Mouse (Mus musculus) liver, embryonic 13.5 days (tissue): Measurements from ENCODE around the gene Mrm3. TPM values are rescaled to one million over a fixed set of nuclear protein-coding genes. Genes with fewer than 3 reads are reported as not detected.

Source experiments
- ATAC-seq: fragments of 200-750 bp; cut with Nextera tagmentation; 2 replicates; pipeline ENCODE4 v1.8.0; 2017; ENCODE audit warnings: low read depth, mild to moderate bottlenecking, moderate number of reproducible peaks, moderate library complexity
- DNase-seq: peaks from one replicate; pipeline ENCODE4 v3.0.0; 2022
- H3K27ac ChIP-seq: fragments of 300-500 bp; sonication (generic); 2 replicates; pipeline ENCODE4 v1.5.1; 2015; ENCODE audit warnings: moderate library complexity, mild to moderate bottlenecking, inconsistent platforms
- H3K27me3 ChIP-seq: fragments of 300-500 bp; sonication (generic); 2 replicates; pipeline ENCODE4 v1.6.1; 2015; ENCODE audit warnings: mild to moderate bottlenecking, inconsistent platforms
- H3K36me3 ChIP-seq: fragments of 300-500 bp; sonication (generic); 2 replicates; pipeline ENCODE4 v1.6.1; 2015; ENCODE audit warnings: mild to moderate bottlenecking, inconsistent platforms
- H3K4me1 ChIP-seq: fragments of 300-500 bp; sonication (generic); replicated peaks from 2 replicates; pipeline ENCODE4 v1.6.1; 2015; ENCODE audit warnings: inconsistent platforms
- H3K4me2 ChIP-seq: fragments of 300-500 bp; sonication (generic); 2 replicates; pipeline ENCODE4 v1.6.1; 2015; ENCODE audit warnings: inconsistent platforms, mild to moderate bottlenecking, moderate library complexity
- H3K4me3 ChIP-seq: fragments of 300-500 bp; sonication (generic); replicated peaks from 2 replicates; pipeline ENCODE4 v1.5.1; 2015; ENCODE audit warnings: mild to moderate bottlenecking, inconsistent platforms
- H3K9ac ChIP-seq: fragments of 300-500 bp; sonication (generic); 2 replicates; pipeline ENCODE4 v1.6.1; 2015; ENCODE audit warnings: mild to moderate bottlenecking, inconsistent platforms
- H3K9me3 ChIP-seq: fragments of 300-500 bp; sonication (generic); replicated peaks from 2 replicates; pipeline ENCODE4 v1.6.1; 2016; ENCODE audit warnings: inconsistent platforms
- WGBS: fragments of 180-500 bp; shearing (Covaris S2); methylation state at CpG from one replicate; pipeline ENCODE4 v1.1.7; 2015; ENCODE audit not compliant: insufficient replicate concordance; 5-methylcytosine and 5-hydroxymethylcytosine counted together
- polyA plus RNA-seq: library from polyadenylated mRNA; unstranded; fragments of >200 nt; fragmentation: Nextera tagmentation; extraction: Ambion mirVana; gene quantifications from 2 replicates; pipeline ENCODE4 v1.2.1, GENCODE M21; 2015

The Mrm3 gene
- polyA plus RNA-seq, 1 experiment from 2014 or later: 23.9 TPM

DNA sequence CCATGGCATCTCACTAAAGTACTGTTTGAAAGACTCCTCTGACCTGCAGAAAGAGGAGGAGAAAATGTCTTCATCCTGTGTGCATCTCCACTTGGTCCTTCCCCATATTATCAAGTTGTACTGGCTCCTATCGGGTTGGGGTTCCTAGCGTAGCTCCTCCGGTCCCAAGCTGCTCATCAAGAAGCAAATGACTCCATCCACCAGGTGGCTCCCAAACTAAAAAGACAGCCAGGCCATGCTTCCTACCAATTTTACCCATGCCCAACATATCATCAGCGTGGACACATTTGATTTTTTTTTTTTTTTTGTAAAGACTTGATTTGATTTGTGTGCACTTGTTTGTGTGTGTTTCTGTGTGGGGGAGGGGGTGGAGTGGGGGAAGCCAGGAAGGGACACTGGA is 28.9 kb downstream of the Mrm3 start:
- H3K27me3 ChIP-seq: no peaks in the 10 kb centered on the region
- no peak overlapping the region for H3K27ac ChIP-seq
- no peak overlapping the region for H3K4me2 ChIP-seq
- no peak overlapping the region for H3K4me3 ChIP-seq
- H3K9me3 ChIP-seq: no peaks in the 10 kb centered on the region
- no peaks in the 10 kb centered on the region for H3K4me1 ChIP-seq
- H3K9ac ChIP-seq: no peak overlapping the region
- WGBS: 76% methylated on average over 4 of the region's 4 CpGs
- H3K36me3 ChIP-seq: no peaks in the 10 kb centered on the region
- ATAC-seq (no peak), DNase-seq (no peak)

GRCm38 (mm10) chr11:76278960-76279852 is 35.7 kb downstream of the Mrm3 start:
- Histone ChIP-seq H3K9me3 (no peaks in the 10 kb centered on the region), H3K36me3 (no peaks in the 10 kb centered on the region), H3K4me2 (no peak overlapping the region), H3K27ac (no peak overlapping the region), H3K4me1 (no peaks in the 10 kb centered on the region), H3K9ac (no peak overlapping the region), H3K4me3 (no peak overlapping the region), H3K27me3 (no peaks in the 10 kb centered on the region)
- no peak for DNase-seq
- ATAC-seq: no peak
- 62% methylated on average over 14 of the region's 14 CpGs for WGBS

GRCm38 (mm10) chr11:76279971-76280370 is 36.5 kb downstream of the Mrm3 start:
- ATAC-seq (no peak), DNase-seq (no peak)
- Histone ChIP-seq H3K4me1 (no peaks in the 10 kb centered on the region), H3K4me3 (no peak overlapping the region), H3K27me3 (no peaks in the 10 kb centered on the region), H3K36me3 (no peaks in the 10 kb centered on the region), H3K9ac (no peak overlapping the region), H3K27ac (no peak overlapping the region), H3K4me2 (no peak overlapping the region), H3K9me3 (no peaks in the 10 kb centered on the region)
- 46% methylated on average over 2 of the region's 2 CpGs for WGBS

GRCm38 (mm10) chr11:76283841-76284240 is 40.3 kb downstream of the Mrm3 start:
- no peak for DNase-seq
- Histone ChIP-seq H3K4me3 (no peak overlapping the region), H3K9ac (no peak overlapping the region), H3K36me3 (no peaks in the 10 kb centered on the region), H3K9me3 (no peaks in the 10 kb centered on the region), H3K4me1 (peaks cover 14% of the 10 kb centered on the region; the same call in 1 of the 2 replicates), H3K27ac (no peak overlapping the region), H3K27me3 (no peaks in the 10 kb centered on the region), H3K4me2 (no peak overlapping the region)
- 77% methylated on average over 6 of the region's 6 CpGs for WGBS
- ATAC-seq: no peak

GRCm38 (mm10) chr11:76285431-76286075 is 42.0 kb downstream of the Mrm3 start:
- H3K9ac ChIP-seq: no peak overlapping the region
- H3K4me1 ChIP-seq: peaks cover 14% of the 10 kb centered on the region; the same call in 1 of the 2 replicates
- H3K9me3 ChIP-seq: no peaks in the 10 kb centered on the region
- no peak for DNase-seq
- no peaks in the 10 kb centered on the region for H3K36me3 ChIP-seq
- no peak for ATAC-seq
- H3K4me3 ChIP-seq: no peak overlapping the region
- H3K4me2 ChIP-seq: no peak overlapping the region
- 40% methylated on average over 7 of the region's 7 CpGs for WGBS
- no peak overlapping the region for H3K27ac ChIP-seq
- no peaks in the 10 kb centered on the region for H3K27me3 ChIP-seq

GRCm38 (mm10) chr11:76286534-76287126 is 43.1 kb downstream of the Mrm3 start:
- H3K36me3 ChIP-seq: no peaks in the 10 kb centered on the region
- no peak for DNase-seq

DNA sequence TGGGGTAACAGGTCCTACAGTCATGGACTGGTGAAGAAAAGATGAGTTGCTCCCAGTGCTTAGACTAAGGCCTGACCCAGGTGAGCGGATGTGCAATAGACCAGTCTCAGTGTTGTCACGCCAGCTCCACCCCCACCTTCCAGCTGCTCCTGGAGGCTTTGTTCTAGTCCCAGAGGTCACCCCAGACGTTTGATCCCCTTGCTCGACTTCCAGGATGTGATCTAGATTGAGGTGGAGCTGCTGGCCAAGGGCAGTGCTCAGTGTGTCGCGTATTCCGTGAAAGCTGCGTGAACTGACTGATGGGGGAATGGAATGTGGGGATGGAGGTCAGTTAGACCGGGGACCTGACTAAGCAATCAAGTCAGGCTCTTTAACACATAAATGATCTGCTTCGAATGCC is 43.8 kb downstream of the Mrm3 start:
- no peak for ATAC-seq
- WGBS: 62% methylated on average over 10 of the region's 10 CpGs

More at GRCm38 (mm10) chr11:76286534-76287126, 43.1 kb downstream of the Mrm3 start:
- peaks cover 14% of the 10 kb centered on the region; the same call in 1 of the 2 replicates for H3K4me1 ChIP-seq
- H3K9me3 ChIP-seq: no peaks in the 10 kb centered on the region
- no peak overlapping the region for H3K4me3 ChIP-seq
- no peak overlapping the region for H3K4me2 ChIP-seq
- H3K9ac ChIP-seq: no peak overlapping the region
- H3K27me3 ChIP-seq: no peaks in the 10 kb centered on the region
- no peak overlapping the region for H3K27ac ChIP-seq
- 0 out of 2 replicates have a peak, but pooled peaks have one; percentile 39 for ATAC-seq
- 38% methylated on average over 10 of the region's 10 CpGs for WGBS

GRCm38 (mm10) chr11:76288645-76289044 is 45.1 kb downstream of the Mrm3 start:
- no peak overlapping the region for H3K4me2 ChIP-seq
- no peak for ATAC-seq
- no peaks in the 10 kb centered on the region for H3K27me3 ChIP-seq
- no peak for DNase-seq
- H3K4me3 ChIP-seq: no peak overlapping the region
- no peaks in the 10 kb centered on the region for H3K36me3 ChIP-seq
- no peak overlapping the region for H3K27ac ChIP-seq
- H3K9ac ChIP-seq: no peak overlapping the region
- H3K4me1 ChIP-seq: peaks cover 25% of the 10 kb centered on the region
- no peaks in the 10 kb centered on the region for H3K9me3 ChIP-seq
- 67% methylated on average over 6 of the region's 6 CpGs for WGBS

More for the DNA sequence above, 43.8 kb downstream of the Mrm3 start:
- Histone ChIP-seq H3K4me1 (peaks cover 19% of the 10 kb centered on the region; the same call in 1 of the 2 replicates), H3K9me3 (no peaks in the 10 kb centered on the region), H3K4me3 (no peak overlapping the region), H3K27ac (no peak overlapping the region), H3K27me3 (no peaks in the 10 kb centered on the region), H3K9ac (no peak overlapping the region), H3K36me3 (no peaks in the 10 kb centered on the region), H3K4me2 (no peak overlapping the region)
- DNase-seq: no peak

DNA sequence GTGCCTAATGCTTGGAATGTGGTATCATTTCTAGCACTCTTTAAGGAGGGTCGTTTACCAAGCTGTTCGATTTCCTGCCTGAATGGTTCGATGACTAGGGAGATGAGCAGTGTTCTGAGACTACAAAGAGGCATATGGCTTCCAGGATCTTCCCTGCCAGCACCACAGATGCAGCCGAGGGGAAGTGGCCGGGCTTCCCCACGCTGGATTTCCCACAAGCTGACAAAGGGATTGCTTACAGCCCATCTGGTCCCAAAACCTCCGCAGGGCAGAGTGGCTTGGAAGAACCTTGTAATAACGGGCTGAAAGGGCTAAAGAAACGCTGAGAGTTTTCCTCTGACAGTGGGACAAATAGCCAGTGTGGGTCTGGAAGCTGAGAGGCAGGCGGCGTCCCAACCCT is 46.9 kb downstream of the Mrm3 start:
- no peak overlapping the region for H3K4me3 ChIP-seq
- H3K36me3 ChIP-seq: no peaks in the 10 kb centered on the region
- 44% methylated on average over 11 of the region's 11 CpGs for WGBS
- DNase-seq (no peak), ATAC-seq (no peak)
- H3K4me1 ChIP-seq: peaks cover 30% of the 10 kb centered on the region
- no peak overlapping the region for H3K4me2 ChIP-seq
- H3K9ac ChIP-seq: no peak overlapping the region
- no peaks in the 10 kb centered on the region for H3K27me3 ChIP-seq
- no peaks in the 10 kb centered on the region for H3K9me3 ChIP-seq
- no peak overlapping the region for H3K27ac ChIP-seq

DNA sequence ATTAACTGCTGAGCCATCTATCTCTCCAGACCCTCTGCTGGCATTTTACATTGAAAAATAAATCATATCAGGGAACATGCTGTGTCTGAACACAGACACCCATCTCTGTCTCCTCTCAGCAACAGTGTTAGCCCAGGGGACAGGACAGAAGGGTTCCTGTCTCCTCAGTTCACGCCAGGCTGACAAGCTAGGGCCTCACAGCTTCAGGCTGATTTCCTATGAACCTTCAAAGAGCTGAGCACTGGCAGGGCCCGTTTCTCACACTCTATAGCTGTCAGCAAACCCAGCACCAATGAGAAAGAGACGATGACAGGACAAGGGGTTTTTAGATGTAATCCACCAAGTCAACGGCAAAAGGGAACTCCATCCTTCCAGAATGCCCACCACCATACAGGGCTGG is 48.4 kb downstream of the Mrm3 start:
- DNase-seq (no peak), ATAC-seq (no peak)
- Histone ChIP-seq H3K9ac (no peak overlapping the region), H3K4me2 (no peak overlapping the region), H3K4me3 (no peak overlapping the region), H3K4me1 (peaks cover 19% of the 10 kb centered on the region), H3K27me3 (no peaks in the 10 kb centered on the region), H3K36me3 (no peaks in the 10 kb centered on the region), H3K27ac (no peak overlapping the region), H3K9me3 (no peaks in the 10 kb centered on the region)
- WGBS: 62% methylated on average over 4 of the region's 4 CpGs

- Histone ChIP-seq H3K4me2 (no peak overlapping the region), H3K36me3 (no peaks in the 10 kb centered on the region), H3K4me3 (no peak overlapping the region), H3K27me3 (no peaks in the 10 kb centered on the region), H3K27ac (no peak overlapping the region), H3K9me3 (no peaks in the 10 kb centered on the region), H3K4me1 (peaks cover 17% of the 10 kb centered on the region), H3K9ac (no peak overlapping the region)
- DNase-seq: no peak
- 57% methylated on average over 15 of the region's 15 CpGs for WGBS
- ATAC-seq: no peak
Observed at GRCm38 (mm10) chr11:76292398-76292797, 48.9 kb downstream of the Mrm3 start.
